In the genomic region with DNA sequence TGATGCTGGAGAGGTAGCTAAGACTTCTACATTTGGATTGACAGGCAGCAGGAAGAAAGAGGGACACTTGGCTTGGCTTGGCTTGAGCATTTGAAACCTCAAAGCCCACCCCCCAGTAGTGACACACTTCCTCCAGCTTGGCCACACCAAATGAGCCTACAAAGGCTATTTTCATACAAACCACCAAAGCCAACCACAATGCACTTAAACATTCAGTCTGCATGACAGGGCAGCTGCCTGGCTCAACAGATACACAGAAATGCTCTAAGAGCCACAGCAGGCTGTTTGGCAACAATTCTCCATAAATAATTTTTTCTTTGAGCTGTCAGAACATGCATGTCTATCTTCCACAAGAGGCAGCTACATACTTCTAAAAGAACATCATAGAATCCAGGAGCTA, we compare ENCODE assay signal across 12 mouse cellular contexts.
"Had no signal": no experiment of that assay in that cellular context is flagged by ENCODE, and none has a peak within 500 bp of the region (broad histone marks: within the 10 kb centered on the region; RNA-seq: fewer than 3 reads in every experiment).

No protein-coding gene starts in this region.

- ATAC-seq: midbrain, embryonic 13.5 days had no signal

- H3K36me3 ChIP-seq: limb, embryonic 12.5 days; midbrain, embryonic 13.5 days; neural tube, embryonic 12.5 days had no signal

- H3K9ac ChIP-seq: limb, embryonic 12.5 days; liver, embryonic 14.5 days; midbrain, embryonic 13.5 days; neural tube, embryonic 12.5 days had no signal

- H3K4me2 ChIP-seq: limb, embryonic 12.5 days; midbrain, embryonic 13.5 days; neural tube, embryonic 12.5 days had no signal

- H3K27me3 ChIP-seq: limb, embryonic 12.5 days; midbrain, embryonic 13.5 days; neural tube, embryonic 12.5 days had no signal

- H3K27ac ChIP-seq: limb, embryonic 12.5 days; liver, embryonic 14.5 days; midbrain, embryonic 13.5 days; neural tube, embryonic 12.5 days had no signal

- H3K4me3 ChIP-seq: limb, embryonic 12.5 days; midbrain, embryonic 13.5 days; neural tube, embryonic 12.5 days had no signal

- H3K9me3 ChIP-seq: limb, embryonic 12.5 days; midbrain, embryonic 13.5 days; neural tube, embryonic 12.5 days had no signal

- H3K4me1 ChIP-seq: limb, embryonic 12.5 days; midbrain, embryonic 13.5 days; neural tube, embryonic 12.5 days had no signal

- DNase-seq: kidney, postnatal 14 days; layer of hippocampus, adult 9-11 months; liver; lung, adult 18-20 months; right cerebral cortex, postnatal 4 days; spleen, adult 18-20 months; thymus, adult 18-20 months; thymus, postnatal 25 days had no signal
